Mouse (Mus musculus): ENCODE results near the gene Abhd16b.

Gene Abhd16b

DNA sequence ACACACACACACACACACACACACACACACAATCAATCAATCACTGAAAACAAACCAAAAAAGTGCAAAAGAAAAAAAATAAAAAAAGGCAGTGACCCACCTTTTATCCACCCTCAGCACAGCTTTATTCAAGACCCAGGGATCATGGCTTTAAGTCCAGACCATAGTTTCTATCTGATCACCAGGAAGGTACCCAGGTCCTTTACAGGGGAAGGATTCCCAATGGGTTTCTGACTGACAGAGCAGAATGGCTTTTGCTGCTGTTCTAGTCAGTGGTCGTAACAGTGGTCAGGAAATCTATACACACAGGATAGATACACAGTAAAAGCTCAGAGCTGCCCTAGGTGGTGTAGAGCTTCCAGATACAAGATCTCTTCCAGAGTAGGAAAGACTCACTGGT is 7.3 kb upstream of the Abhd16b start:
- in situ Hi-C loops (cut with MboI; ENCODE audit: low sequenced_read_pairs): no loop called here

DNA sequence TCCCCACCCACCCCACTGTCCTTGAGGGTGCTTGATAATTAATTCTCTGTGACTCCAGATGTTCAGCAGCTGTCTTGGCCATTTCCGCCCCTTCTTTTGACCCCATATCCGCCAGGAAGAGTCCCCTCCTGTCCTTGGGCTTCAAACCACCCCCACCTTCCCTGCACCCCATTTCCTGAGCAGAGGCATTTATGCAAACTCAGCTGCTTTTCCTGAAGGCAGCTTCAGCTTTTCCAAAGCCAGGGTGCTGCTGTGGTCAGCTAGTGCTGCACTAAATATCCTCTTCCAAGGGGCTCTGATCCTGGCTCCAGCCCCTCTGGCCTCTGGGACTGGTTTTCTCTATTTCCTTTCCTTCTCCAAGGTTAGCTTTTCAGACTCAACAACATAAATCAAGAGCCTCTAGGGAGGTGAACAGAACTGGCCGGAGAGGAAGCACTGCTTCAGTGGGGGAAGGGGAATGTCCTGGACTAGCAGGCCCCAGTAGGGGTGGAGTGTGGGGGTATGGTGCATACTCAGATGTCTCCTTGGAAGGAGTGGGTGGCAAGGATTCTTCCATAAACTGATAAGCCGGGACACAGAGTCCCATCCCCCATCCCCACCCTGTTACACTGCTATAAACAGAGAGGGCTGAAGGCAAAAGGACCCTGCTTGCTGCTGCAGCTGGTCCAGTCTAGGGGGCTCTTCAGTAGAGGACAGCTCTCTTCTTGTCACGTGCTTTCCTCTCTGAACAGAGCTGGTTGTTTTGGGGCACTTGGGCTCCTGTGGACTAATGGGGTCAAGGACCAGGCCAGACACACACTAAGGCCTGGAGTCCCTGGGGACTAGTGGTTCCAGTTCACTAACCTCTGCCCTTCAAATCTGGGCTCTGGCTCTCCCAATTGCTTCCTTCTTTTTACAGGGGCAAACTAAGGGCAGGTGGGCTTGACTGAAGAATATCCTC is 5.4 kb upstream of the Abhd16b start:
- in situ Hi-C loops (cut with MboI; ENCODE audit: low sequenced_read_pairs): no loop called here

DNA sequence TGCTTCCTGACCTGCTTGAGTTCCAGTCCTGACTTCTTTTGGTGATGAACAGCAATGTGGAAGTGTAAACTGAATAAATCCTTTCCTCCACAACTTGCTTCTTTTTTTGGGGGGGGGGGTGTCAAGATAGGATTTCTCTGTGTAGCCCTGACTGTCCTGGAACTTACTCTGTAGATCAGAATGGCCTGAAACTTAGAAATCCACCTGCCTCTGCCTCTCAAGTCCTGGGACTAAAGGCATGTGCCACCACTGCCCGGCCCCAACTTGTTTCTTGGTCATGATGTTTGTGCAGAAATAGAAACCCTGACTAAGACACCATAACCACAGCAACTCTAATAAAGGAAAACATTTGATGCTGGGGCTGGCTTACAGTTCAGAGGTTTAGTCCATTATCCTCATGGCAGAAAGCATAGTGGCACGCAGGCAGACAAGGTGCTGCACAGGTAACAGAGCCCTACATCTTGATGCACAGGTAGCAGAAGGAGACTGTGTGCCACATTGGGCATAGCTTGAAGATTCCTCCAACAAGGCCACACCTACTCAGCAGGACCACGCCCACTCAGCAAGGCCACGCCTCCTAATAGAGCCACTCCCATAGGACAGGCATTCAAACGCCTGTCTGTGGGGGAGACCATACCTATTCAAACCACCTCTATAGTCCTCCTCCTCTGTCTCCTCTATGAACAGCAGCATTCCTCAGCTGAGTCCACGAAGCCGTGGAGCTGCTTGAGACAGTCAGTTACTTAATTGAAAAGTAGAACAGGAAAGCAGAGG is 1.4 kb upstream of the Abhd16b start:
- in situ Hi-C loops (cut with MboI; ENCODE audit: low sequenced_read_pairs): no loop called here

DNA sequence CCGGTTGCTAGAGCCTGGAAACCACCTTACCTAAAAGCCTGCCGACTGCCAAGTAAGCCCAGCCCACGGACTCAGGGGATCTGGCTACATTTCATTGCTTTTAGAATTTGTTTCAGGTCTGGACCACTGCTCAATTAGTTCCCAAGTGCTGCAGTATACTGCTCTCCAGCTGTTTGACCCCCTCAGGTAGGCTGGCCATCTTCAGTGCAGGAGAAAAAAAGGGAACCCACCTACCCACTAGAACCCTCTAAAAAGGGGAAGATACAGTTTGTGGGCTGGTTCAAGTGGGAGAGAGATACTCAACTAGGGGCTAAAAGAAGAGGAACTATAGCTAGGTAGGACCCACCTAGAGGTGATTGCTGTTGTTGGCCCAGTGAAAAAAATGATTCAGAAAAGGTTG is 800 bp upstream of the Abhd16b start:
- in situ Hi-C loops (cut with MboI; ENCODE audit: low sequenced_read_pairs): no loop called here

DNA sequence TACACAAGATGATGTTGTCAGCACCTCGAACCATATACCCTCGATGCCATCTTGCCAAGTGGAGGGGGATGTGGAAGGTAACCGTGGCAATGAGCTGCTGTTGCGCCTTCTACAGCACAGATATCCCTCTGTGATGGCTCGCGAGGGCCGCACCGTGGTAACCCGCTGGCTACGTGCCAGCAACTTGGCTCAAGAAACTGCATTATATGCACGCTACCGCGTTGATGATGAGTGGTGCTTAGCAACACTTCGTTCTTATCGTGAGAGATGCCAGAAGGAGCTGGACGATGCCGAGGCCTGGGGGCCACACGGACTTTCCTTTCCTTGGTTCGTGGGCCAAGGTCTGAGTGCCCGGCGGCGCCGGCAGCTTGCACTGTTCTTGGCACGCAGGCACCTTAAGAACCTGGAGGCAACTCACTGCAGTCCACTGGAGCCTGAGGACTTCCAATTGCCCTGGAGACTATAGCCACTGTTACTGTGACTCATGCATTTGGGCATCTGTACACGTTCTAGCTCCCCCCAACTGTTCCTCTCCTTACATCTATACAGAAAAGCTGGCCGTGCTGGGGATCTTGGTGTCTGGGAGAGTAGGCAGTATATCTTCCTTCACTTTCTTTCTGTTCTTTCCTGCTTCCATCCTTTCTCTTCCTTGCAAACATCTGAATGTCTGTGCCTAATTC is 1.4 kb downstream of the Abhd16b start:
- in situ Hi-C loops (cut with MboI; ENCODE audit: low sequenced_read_pairs): no loop called here

DNA sequence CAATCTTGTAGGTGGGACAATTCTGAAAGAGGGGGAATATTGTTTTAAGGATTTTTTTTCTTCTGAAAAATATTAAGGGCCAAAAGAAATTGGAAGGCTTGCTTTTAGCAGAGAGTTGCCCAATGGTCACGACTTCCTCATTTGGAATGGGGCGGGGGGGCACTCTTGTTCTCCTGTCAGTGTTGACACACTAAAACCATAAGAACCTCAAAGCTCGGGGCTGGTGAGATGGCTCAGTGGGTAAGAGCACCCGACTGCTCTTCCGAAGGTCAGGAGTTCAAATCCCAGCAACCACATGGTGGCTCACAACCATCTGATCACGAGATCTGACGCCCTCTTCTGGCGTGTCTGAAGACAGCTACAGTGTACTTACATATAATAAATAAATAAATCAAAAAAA is 2.8 kb downstream of the Abhd16b start:
- in situ Hi-C loops (cut with MboI; ENCODE audit: low sequenced_read_pairs): loop anchor here (5.0 kb wide), 1 partner anchor 94 kb away; no protein-coding TSS in a partner anchor

DNA sequence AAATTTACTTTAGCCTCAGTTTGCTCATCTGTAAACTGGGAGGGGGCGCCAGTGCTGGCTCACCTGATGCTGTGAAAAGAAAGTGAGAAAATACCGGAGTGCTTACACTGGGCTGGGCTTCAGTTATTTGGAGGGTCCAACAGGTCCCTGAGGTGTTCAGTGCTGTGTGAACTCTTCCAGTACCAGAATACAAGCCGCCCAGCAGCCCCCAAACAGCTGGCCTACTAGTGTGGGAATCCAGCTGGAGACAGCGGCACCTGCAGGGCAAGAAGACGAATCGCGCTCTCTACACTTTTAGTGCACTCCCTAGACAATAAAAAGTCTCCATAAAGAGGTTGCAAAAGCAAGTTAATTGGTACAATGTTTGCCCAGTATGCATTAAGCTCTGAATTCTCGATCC is 3.3 kb downstream of the Abhd16b start:
- in situ Hi-C loops (cut with MboI; ENCODE audit: low sequenced_read_pairs): loop anchor here (5.0 kb wide), 1 partner anchor 94 kb away; no protein-coding TSS in a partner anchor

DNA sequence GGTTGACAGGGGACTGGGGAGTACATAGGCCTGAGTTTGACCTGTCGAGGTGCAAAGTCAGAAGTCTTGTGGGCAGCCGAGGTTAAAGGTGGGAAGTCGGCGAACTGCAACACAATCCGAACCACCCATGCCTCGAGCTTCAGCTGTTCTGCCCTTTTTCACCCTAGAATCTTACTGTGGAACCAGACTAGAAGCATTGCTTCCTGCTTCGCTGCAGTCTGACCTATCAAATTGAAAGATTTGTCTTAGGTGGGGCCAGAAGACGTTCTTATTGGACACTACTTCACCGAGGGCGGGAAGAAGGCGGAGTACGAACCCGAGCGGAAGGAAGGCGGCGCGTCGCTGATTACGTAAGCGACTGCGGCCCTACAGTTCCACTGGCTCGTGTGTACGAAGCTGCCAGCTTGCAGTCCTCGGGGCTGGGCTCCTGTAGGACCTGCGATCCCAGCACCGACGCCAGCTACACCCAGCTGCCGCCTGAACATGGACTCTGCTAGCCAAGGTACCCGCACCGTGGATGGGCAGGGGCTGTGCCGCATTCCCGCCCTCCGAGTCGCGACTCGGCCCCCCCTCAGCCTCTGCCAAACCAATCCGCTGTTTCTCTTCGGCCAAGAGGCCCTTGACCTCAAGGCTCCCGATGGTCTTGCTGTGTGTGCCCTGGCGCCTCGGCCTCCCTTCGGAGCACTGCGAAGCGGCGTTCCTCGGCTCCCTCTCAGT is 4.0 kb downstream of the Abhd16b start, which contains the start of gene Tpd52l2:
Gene Tpd52l2 (plus strand): TSS at position 312 of the 717 bp plus-strand sequence.
- in situ Hi-C loops (cut with MboI; ENCODE audit: low sequenced_read_pairs): loop anchor here (5.0 kb wide), 1 partner anchor 95 kb away; no protein-coding TSS in a partner anchor

DNA sequence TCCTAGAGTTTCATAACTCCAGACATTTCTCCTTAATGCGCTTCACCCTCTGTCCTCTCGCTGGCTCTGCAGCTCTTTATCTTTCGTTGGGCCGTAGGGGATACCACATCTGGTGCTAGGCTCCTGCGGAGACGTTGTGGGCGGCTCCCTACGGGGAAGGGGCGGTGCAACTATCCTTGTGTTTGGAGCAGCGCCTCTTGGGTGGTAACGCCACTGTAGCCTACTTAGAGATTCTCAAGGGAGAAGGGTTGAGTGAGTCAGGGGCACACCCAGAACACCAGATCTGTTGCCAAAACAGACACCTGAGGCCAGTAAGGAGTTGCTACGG is 4.5 kb downstream of the Abhd16b start:
- in situ Hi-C loops (cut with MboI; ENCODE audit: low sequenced_read_pairs): loop anchor here (5.0 kb wide), 1 partner anchor 95 kb away; no protein-coding TSS in a partner anchor

DNA sequence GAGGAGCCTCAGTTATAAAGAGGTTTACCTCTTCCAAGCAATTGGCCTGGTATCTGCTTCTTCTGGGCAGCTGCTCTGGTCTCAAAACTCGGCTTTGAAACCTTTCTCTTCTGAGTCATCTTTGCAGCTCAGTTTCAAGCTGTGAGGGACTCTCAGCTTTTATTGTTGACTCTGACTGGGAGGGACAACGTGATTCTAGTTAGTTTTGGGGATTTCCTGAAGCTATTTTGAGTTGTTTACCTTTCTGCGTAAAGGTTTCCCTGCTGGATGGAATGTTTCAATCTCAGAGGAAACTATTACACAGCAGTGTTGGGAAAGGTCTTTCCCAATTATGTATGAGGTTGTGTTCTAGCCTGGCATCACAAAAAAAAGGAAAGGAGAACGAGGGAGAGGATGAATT is 5.6 kb downstream of the Abhd16b start:
- in situ Hi-C loops (cut with MboI; ENCODE audit: low sequenced_read_pairs): loop anchor here (5.0 kb wide), 1 partner anchor 96 kb away; no protein-coding TSS in a partner anchor

DNA sequence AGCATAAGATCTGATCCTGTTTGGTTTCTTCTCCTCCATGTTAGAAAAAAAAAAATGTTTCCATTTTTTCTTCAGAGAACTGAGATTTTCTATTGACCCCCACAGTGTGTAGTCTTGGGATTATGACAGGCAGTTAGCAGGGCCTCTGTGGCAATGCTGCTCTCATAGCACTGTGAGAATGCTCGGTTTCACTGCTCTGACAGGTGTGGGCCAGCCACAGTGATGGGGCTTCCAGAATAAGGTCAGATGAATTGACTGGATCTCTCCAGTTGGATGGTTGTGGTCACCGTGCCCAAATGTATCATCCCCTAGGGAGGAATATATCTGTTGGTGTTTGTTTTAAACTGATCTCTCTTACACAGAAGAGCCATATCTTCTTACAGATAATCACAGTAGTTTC is 16.2 kb downstream of the Abhd16b start:
- in situ Hi-C loops (cut with MboI; ENCODE audit: low sequenced_read_pairs): no loop called here

DNA sequence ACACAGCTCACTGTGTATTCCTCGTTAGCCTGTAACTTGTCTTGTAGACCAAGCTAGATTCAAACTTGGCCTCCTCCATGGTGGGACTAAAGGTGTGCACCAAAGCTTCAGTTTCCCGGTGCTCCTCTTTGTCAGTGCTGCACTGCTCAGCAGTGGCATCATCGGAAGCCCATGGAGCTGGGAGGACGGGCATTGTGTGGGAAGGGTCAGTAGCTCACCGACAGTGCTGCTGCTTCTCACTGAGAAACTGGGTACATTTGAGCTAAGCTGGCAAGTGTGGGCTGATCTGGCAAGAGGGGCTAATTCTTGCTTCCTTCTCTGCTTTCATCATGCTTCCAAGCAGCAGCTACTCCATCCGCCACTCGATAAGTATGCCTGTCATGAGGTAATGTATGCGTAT is 18.2 kb downstream of the Abhd16b start:
- in situ Hi-C loops (cut with MboI; ENCODE audit: low sequenced_read_pairs): no loop called here

DNA sequence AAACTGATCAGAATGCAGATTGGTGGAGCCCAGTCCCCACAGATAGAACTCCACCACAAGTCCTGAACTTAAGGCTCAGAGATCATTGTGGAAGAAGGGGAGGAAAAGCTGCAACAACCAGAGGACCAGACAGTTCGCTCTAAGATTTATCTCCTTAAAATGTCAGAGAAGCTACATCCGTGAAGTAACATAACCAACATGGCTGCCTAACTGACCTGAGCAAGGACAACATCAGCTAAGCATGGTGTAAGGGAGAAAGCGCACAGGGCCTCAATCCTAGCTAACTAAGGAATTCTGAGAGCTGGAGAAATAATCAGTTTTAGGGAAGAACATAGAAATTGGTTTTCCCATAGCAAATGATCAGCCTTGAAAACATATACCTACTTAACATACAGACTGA is 26.2 kb downstream of the Abhd16b start:
- in situ Hi-C loops (cut with MboI; ENCODE audit: low sequenced_read_pairs): no loop called here

DNA sequence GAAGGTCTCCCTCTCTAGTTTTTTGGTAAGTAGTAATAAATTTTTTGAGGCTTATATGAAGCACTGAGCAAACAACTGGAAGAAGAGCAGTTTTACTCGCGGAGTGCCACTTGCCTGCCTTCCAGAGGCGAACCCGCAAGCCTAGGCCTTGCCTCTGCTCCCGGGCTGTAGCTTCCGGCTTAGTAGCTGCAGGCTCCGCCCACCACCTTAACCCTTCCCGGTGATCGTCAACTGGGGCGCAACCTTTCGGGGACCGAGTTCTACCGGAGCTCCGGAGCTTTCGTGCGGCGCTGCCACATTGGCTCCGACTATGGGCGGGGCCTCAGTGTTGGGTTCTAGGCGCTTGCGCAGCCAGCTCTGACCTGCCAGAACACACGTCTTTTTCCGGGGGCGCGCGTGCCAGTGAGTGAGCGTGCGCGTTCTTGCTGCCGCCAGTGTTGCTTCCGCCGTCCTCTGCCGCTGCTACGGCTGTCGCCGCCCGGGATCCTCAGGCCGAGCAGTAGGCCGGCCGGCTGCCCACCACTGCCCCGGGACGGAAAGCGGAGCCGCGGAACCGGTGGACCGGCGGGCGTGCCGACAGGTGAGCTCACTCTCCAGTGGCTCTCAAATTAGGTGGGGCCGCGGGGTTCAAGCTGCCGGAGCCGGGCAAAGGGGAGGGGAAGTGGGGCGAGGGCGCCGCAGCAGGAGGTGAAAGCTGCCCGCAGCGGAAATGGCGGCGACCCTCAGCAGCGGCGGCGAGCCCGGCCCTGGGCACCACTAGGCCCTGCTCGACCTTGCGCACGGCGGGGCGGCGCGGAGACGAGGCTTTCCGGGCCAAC is 27.3 kb downstream of the Abhd16b start, which contains the start of gene Dnajc5:
Gene Dnajc5 (plus strand): TSS at position 368 of the 818 bp plus-strand sequence.
- in situ Hi-C loops (cut with MboI; ENCODE audit: low sequenced_read_pairs): no loop called here

DNA sequence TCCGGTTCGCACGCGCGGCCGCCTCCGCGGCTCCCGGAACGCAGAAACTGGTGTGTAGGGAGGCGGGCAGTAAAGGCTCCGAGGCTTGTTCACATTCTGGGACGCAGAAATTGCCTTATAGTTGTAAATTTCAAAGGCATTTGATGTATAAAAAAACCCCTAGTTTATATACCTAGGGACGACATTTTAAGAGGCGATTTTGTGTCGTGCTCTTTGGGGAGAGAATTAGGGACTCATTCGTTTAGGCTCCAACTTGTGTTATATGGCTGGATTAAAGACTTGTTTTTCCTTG is 27.9 kb downstream of the Abhd16b start:
- in situ Hi-C loops (cut with MboI; ENCODE audit: low sequenced_read_pairs): no loop called here

DNA sequence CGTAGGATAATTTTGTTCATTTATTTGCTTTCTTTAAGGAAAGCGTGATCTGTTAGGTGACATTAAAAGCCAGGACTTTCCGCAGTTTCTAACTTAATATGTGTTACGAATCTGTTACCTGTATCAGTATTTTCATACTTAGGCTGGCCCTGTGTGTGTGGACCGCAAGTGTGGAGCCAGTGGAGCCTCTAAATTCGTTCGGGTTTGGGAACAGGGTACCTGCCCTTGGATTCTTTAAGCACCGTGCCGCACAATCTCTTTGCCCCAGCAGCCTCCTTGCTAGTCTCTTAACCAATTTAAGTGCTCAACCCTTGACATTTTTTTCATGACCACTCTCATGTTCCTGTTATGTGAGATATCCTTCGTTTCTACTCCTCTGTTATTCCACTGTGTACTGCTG is 28.5 kb downstream of the Abhd16b start:
- in situ Hi-C loops (cut with MboI; ENCODE audit: low sequenced_read_pairs): no loop called here

DNA sequence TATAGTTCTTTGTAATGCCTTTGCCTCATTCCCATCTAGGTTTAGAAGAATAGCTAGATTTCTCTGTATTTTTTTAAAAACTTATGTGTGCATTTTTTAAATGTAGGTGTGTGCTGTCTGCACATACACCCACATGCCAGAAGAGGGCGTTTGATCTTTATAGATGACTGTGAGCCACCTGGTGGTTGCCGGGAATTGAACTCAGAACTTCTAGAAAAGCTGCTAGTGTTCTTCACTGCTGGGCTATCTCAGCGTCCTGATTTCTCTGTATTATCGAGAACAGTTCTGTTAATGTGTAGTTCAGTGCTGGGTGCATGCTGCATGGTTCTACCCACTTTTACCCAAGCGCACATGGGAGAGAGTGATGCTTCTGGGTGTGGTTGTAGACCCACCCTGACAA is 29.8 kb downstream of the Abhd16b start:
- in situ Hi-C loops (cut with MboI; ENCODE audit: low sequenced_read_pairs): no loop called here

DNA sequence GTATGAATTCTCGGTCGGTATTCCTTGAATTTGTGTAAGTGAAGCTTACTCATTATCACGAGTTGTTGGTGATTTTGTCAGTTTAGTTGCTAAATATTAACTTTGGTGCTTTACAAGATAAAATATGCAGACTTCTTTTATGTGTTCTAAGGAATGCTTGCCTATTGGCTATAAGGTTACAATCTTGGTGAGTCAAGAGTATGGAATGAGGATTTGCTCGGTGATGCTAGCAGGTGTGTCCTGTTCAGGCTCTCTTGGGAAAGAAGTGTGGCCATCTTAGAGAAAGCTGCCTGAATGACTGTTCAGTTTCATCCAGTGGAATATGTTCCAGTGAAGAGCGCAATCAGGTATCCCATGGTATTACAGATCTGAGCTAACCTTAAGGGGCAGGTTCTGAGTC is 32.5 kb downstream of the Abhd16b start:
- in situ Hi-C loops (cut with MboI; ENCODE audit: low sequenced_read_pairs): no loop called here

DNA sequence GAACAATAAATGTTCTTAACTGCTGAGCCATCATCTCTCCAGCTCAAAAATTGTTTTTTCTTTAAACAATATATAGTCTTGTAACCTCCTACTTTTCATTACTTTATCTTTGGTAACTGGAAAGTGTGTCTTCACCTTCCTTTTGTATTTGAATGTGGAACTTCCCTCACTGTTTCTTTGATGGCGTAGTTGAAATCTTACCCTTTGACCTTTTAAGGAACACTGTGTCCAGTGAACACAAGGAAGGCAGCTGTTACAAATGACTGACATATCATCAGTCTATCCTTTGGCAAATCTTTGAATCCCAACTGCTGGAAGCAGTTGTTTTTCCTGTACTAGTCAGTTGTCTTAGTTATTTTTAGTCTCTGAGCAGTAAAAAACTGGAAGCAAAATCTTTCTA is 36.1 kb downstream of the Abhd16b start:
- in situ Hi-C loops (cut with MboI; ENCODE audit: low sequenced_read_pairs): no loop called here

DNA sequence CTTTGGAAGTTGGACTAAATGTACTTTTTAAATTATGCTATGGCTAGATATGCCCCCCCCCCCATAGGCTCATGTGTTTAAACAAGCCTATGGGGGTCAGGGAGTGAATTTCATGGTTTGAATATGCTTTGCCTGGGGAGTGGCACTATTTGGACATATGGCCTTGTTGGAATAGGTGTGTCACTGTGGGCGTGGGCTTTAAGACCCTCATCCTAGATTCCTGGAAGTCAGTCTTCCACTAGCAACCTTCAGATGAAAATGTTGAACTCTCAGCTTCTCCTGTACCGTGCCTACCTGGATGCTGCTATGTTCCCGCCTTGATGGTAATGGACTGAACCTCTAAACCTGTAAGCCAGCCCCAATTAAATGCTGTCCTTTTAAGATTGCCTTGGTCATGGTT is 39.6 kb downstream of the Abhd16b start:
- in situ Hi-C loops (cut with MboI; ENCODE audit: low sequenced_read_pairs): no loop called here
